Mouse (Mus musculus) intestine, embryonic 16.5 days (tissue): ENCODE measurements around the gene Fam19a1. TPM values are rescaled to one million over a fixed set of nuclear protein-coding genes. Genes with fewer than 3 reads are reported as not detected.

Experiments
- ATAC-seq: fragments of 200-750 bp; cut with Nextera tagmentation; 2 replicates; pipeline ENCODE4 v1.8.0; 2017; ENCODE audit warnings: moderate TSS enrichment, moderate library complexity
- H3K27ac ChIP-seq: fragments of 300-500 bp; sonication (generic); 2 replicates; pipeline ENCODE4 v1.5.1; 2014; ENCODE audit warnings: mild to moderate bottlenecking, low read length
- H3K27me3 ChIP-seq: fragments of 300-500 bp; sonication (generic); replicated peaks from 2 replicates; pipeline ENCODE4 v1.6.1; 2014; ENCODE audit warnings: low read length, control low read depth, mixed read lengths; ENCODE audit not compliant: control insufficient read depth, insufficient read depth
- H3K36me3 ChIP-seq: fragments of 300-500 bp; sonication (generic); 2 replicates; pipeline ENCODE4 v1.6.1; 2014; ENCODE audit warnings: low read length, control low read depth; ENCODE audit not compliant: control insufficient read depth, insufficient read depth
- H3K4me1 ChIP-seq: fragments of 300-500 bp; sonication (generic); 2 replicates; pipeline ENCODE4 v1.6.1; 2014; ENCODE audit warnings: low read length, control low read depth, mixed read lengths; ENCODE audit not compliant: control insufficient read depth, insufficient read depth
- H3K4me2 ChIP-seq: fragments of 300-500 bp; sonication (generic); 2 replicates; pipeline ENCODE4 v1.6.1; 2014; ENCODE audit warnings: low read depth, low read length, control low read depth
- H3K4me3 ChIP-seq: fragments of 300-500 bp; sonication (generic); 2 replicates; pipeline ENCODE4 v1.5.1; 2014; ENCODE audit warnings: mild to moderate bottlenecking, low read length
- H3K9ac ChIP-seq: fragments of 300-500 bp; sonication (generic); 2 replicates; pipeline ENCODE4 v1.6.1; 2014; ENCODE audit warnings: low read depth, low read length
- H3K9me3 ChIP-seq: fragments of 300-500 bp; sonication (generic); 2 replicates; pipeline ENCODE4 v1.6.1; 2016; ENCODE audit warnings: low read length, control low read depth; ENCODE audit not compliant: control insufficient read depth
- WGBS: fragments of 180-500 bp; shearing (Covaris S2); extraction: QIAGEN DNeasy Blood & Tissue Kit; methylation state at CpG from one replicate; pipeline ENCODE4 v1.1.7; 2014; 5-methylcytosine and 5-hydroxymethylcytosine counted together
- polyA plus RNA-seq: library from polyadenylated mRNA; unstranded; fragments of >200 nt; fragmentation: Nextera tagmentation; extraction: Ambion mirVana; gene quantifications from 2 replicates; pipeline ENCODE4 v1.2.1, GENCODE M21; 2015

Fam19a1 gene
- polyA plus RNA-seq, 1 experiment from 2014 or later = 4.8 TPM

- 68% methylated on average over 3 of the region's 3 CpGs for WGBS
- Histone ChIP-seq H3K27me3 (no peaks in the 10 kb centered on the region), H3K36me3 (no peaks in the 10 kb centered on the region), H3K4me2 (no peak overlapping the region), H3K4me3 (no peak overlapping the region), H3K27ac (no peak overlapping the region), H3K4me1 (no peaks in the 10 kb centered on the region), H3K9me3 (no peaks in the 10 kb centered on the region), H3K9ac (no peak overlapping the region)
- no peak for ATAC-seq
These were observed 324.9 kb downstream of the Fam19a1 start for GRCm38 (mm10) chr6:96437814-96438213.

DNA sequence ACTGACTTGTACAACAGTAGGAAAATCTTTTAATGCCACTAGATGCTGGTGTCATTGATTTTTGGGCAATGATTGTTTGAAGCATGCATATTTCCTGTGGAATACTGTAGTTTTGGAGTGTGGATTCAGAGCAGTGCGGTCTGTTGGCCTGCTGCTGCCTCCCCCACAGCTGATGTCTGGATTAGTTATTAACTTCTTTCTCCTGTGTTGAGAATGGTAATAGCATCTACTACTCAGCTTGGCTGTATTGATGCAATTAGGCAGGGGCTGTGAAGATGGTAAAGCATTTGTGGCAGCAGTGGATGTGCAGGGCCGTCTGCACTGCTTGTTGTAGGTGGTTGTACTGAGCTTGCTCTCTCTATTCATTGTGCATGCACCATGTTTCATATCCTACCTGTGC, 326.5 kb downstream of the Fam19a1 start:
- peak; percentile 50 for ATAC-seq
- Histone ChIP-seq H3K9me3 (no peaks in the 10 kb centered on the region), H3K27ac (no peak overlapping the region), H3K4me2 (no peak overlapping the region), H3K27me3 (no peaks in the 10 kb centered on the region), H3K9ac (no peak overlapping the region), H3K4me3 (no peak overlapping the region), H3K4me1 (no peaks in the 10 kb centered on the region), H3K36me3 (no peaks in the 10 kb centered on the region)
- WGBS = 58% methylated on average over 2 of the region's 2 CpGs

- Histone ChIP-seq H3K4me1 (no peaks in the 10 kb centered on the region), H3K27ac (no peak overlapping the region), H3K4me3 (no peak overlapping the region), H3K4me2 (no peak overlapping the region), H3K9ac (no peak overlapping the region), H3K27me3 (no peaks in the 10 kb centered on the region), H3K9me3 (no peaks in the 10 kb centered on the region), H3K36me3 (no peaks in the 10 kb centered on the region)
- no peak for ATAC-seq
- 74% methylated on average over 3 of the region's 3 CpGs for WGBS
These were observed 329.0 kb downstream of the Fam19a1 start for GRCm38 (mm10) chr6:96441971-96442370.

DNA sequence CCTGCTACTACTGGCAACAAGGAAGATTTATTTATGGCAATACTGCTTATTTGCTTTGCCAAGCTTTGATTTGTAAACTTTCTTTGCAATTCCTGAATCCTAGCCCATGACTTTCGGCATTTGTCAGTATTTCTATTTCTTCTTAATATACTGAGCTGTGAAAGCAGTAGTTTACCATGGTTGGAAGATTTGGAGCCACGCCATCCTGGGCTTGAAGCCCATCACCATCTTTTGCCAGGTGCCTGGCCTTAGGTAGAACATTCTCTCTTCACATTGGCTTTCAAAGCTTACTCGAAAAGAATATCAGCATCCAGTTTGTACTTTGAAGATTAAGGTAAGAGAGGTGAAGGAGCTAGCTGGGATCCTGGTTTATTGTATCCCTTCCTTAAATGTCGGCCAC, 334.5 kb downstream of the Fam19a1 start:
- ATAC-seq = no peak
- no peak overlapping the region for H3K4me2 ChIP-seq
- H3K27me3 ChIP-seq = no peaks in the 10 kb centered on the region
- no peaks in the 10 kb centered on the region for H3K4me1 ChIP-seq
- no peaks in the 10 kb centered on the region for H3K36me3 ChIP-seq
- H3K9me3 ChIP-seq = no peaks in the 10 kb centered on the region
- H3K27ac ChIP-seq = no peak overlapping the region
- 82% methylated on average over 4 of the region's 4 CpGs for WGBS
- no peak overlapping the region for H3K9ac ChIP-seq
- H3K4me3 ChIP-seq = no peak overlapping the region

GRCm38 (mm10) chr6:96456266-96456665, 343.3 kb downstream of the Fam19a1 start:
- Histone ChIP-seq H3K36me3 (no peaks in the 10 kb centered on the region), H3K27me3 (no peaks in the 10 kb centered on the region), H3K9ac (no peak overlapping the region), H3K27ac (no peak overlapping the region), H3K9me3 (no peaks in the 10 kb centered on the region), H3K4me1 (peaks cover 3% of the 10 kb centered on the region), H3K4me3 (no peak overlapping the region), H3K4me2 (no peak overlapping the region)
- 76% methylated on average over 1 of the region's 1 CpGs for WGBS
- ATAC-seq = no peak

- ATAC-seq = peak; percentile 96
- H3K27ac ChIP-seq = no peak overlapping the region
- WGBS = 46% methylated on average over 6 of the region's 6 CpGs
- no peaks in the 10 kb centered on the region for H3K27me3 ChIP-seq
- no peak overlapping the region for H3K9ac ChIP-seq
- peaks cover 3% of the 10 kb centered on the region for H3K4me1 ChIP-seq
- no peaks in the 10 kb centered on the region for H3K9me3 ChIP-seq
- H3K36me3 ChIP-seq = no peaks in the 10 kb centered on the region
- H3K4me3 ChIP-seq = no peak overlapping the region
- no peak overlapping the region for H3K4me2 ChIP-seq
These were observed 344.8 kb downstream of the Fam19a1 start for GRCm38 (mm10) chr6:96457590-96458259.

DNA sequence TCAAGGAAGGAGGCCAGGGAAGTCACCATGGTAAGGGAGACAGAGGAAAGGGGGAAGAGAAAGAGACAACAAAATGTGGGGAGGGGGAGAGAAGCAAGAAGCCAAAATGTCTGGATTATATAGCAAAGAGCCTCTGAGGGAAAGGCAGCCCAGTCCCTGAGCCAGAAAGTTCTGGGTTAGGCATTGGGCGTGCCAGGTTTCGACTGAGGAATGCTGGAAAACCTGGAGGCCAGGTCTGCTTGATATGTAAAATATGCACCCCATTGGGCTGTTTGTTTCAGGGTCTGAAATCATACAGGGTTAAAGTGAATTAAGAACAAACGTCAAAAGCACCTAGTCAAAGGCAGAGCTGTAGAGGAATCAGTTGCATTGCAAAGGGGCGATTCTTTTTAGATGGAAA, 346.1 kb downstream of the Fam19a1 start:
- H3K9me3 ChIP-seq = no peaks in the 10 kb centered on the region
- no peak for ATAC-seq
- peaks cover 3% of the 10 kb centered on the region for H3K4me1 ChIP-seq
- no peak overlapping the region for H3K9ac ChIP-seq
- H3K4me2 ChIP-seq = no peak overlapping the region
- no peak overlapping the region for H3K4me3 ChIP-seq
- H3K27me3 ChIP-seq = no peaks in the 10 kb centered on the region
- no peak overlapping the region for H3K27ac ChIP-seq
- H3K36me3 ChIP-seq = no peaks in the 10 kb centered on the region
- WGBS = 68% methylated on average over 4 of the region's 4 CpGs

- H3K9me3 ChIP-seq = no peaks in the 10 kb centered on the region
- 55% methylated on average over 5 of the region's 5 CpGs for WGBS
- H3K4me1 ChIP-seq = no peaks in the 10 kb centered on the region
- no peak for ATAC-seq
- H3K27me3 ChIP-seq = no peaks in the 10 kb centered on the region
- H3K4me3 ChIP-seq = no peak overlapping the region
- no peak overlapping the region for H3K27ac ChIP-seq
- no peak overlapping the region for H3K4me2 ChIP-seq
- no peak overlapping the region for H3K9ac ChIP-seq
- H3K36me3 ChIP-seq = no peaks in the 10 kb centered on the region
These were observed 386.5 kb downstream of the Fam19a1 start for GRCm38 (mm10) chr6:96499464-96499863.

DNA sequence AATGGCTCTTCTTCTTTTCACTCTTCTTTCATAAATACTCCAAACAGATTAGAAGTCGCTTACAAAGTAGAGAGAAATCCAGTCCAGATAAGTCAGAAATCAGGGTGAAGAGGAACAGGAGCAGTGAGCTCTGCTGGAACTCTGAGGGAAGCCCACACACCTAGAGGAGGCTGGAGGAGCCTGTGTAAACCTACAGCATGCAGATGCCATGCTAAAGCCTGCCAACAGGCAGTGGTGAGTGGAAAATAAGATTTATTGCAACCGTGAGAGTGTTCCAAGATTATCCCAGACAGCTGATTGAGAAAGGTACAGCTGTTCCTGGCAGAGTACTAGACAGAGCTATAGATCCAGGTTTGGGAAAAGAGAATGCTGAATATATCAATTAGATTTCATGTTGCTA, 428.6 kb downstream of the Fam19a1 start:
- no peak overlapping the region for H3K9ac ChIP-seq
- WGBS = 65% methylated on average over 2 of the region's 2 CpGs
- no peaks in the 10 kb centered on the region for H3K27me3 ChIP-seq
- no peak overlapping the region for H3K4me3 ChIP-seq
- no peaks in the 10 kb centered on the region for H3K9me3 ChIP-seq
- H3K27ac ChIP-seq = no peak overlapping the region
- H3K36me3 ChIP-seq = no peaks in the 10 kb centered on the region
- H3K4me1 ChIP-seq = no peaks in the 10 kb centered on the region
- no peak for ATAC-seq
- no peak overlapping the region for H3K4me2 ChIP-seq

DNA sequence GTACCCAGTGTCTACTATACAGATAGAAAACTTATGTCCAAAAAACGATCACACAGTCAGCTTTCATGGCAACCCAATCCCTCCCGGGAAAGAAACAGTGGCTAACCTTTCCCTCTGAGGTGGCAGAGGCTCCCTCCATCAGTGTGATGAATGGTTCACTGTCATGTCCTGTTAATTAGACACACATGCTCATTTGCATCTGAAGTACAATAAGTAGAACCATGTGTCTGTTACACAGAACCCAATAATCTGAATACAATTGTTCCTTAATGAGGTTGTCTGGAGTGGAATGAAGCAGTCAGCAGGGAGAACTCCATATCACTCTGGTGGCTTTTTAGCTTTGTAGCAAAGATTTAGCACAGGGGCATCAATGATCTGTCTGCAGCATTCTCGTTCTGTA, 431.9 kb downstream of the Fam19a1 start:
- no peaks in the 10 kb centered on the region for H3K9me3 ChIP-seq
- no peak overlapping the region for H3K4me3 ChIP-seq
- no peak overlapping the region for H3K27ac ChIP-seq
- no peaks in the 10 kb centered on the region for H3K4me1 ChIP-seq
- H3K9ac ChIP-seq = no peak overlapping the region
- no peak overlapping the region for H3K4me2 ChIP-seq
- H3K36me3 ChIP-seq = no peaks in the 10 kb centered on the region
- no peaks in the 10 kb centered on the region for H3K27me3 ChIP-seq
- ATAC-seq = no peak
- 67% methylated on average over 3 of the region's 3 CpGs for WGBS
